Mouse (Mus musculus) CH12.LX (cell line): ENCODE measurements around the gene Glrp1. TPM values are rescaled to one million over a fixed set of nuclear protein-coding genes. Genes with fewer than 3 reads are reported as not detected.

Experiments used
- DNase-seq: peaks from one replicate; pipeline ENCODE4 v3.0.0-alpha.2; 2013; ENCODE audit errors: extremely low read depth
- H3K27ac ChIP-seq: 2 replicates; pipeline ENCODE4 v1.5.1; 2012; ENCODE audit warnings: low read depth, mild to moderate bottlenecking, control low read depth, moderate library complexity; ENCODE audit not compliant: insufficient read depth
- H3K27me3 ChIP-seq: replicated peaks from 2 replicates; pipeline ENCODE3; 2012; ENCODE audit warnings: inconsistent platforms
- H3K36me3 ChIP-seq, 2 experiments: replicated peaks in 1 of 2; 2 replicates each; pipeline versions ENCODE3 to v1.6.1; 2012; ENCODE audit warnings: inconsistent platforms in 1 of 2, low read length in 1 of 2, mild to moderate bottlenecking in 1 of 2, mixed read lengths in 1 of 2, moderate library complexity in 1 of 2; ENCODE audit not compliant: control insufficient read depth in 1 of 2, insufficient read depth in 1 of 2
- H3K4me1 ChIP-seq, 2 experiments: 2 replicates each; pipeline ENCODE4 v1.6.1; 2012; ENCODE audit warnings: inconsistent platforms in 1 of 2, moderate library complexity in 1 of 2; ENCODE audit not compliant: insufficient read depth in 2 of 2, control insufficient read depth in 1 of 2
- H3K4me2 ChIP-seq: 2 replicates; pipeline ENCODE4 v1.6.1; 2012; ENCODE audit warnings: low read depth, mild to moderate bottlenecking, control low read depth; ENCODE audit not compliant: poor library complexity, insufficient read depth, severe bottlenecking
- H3K4me3 ChIP-seq, 3 experiments: fragments of 150-350 bp in 1 of 3; sonication (generic) in 1 of 3; replicated peaks in 1 of 3; 2 replicates each; pipeline versions ENCODE3 to v1.5.1; 2011 to 2012; ENCODE audit warnings: low read depth in 2 of 3, low read length in 2 of 3, mild to moderate bottlenecking in 2 of 3, moderate library complexity in 2 of 3, control low read depth in 1 of 3, improper control_type of control experiment in 1 of 3, inconsistent platforms in 1 of 3, mixed read lengths in 1 of 3; ENCODE audit not compliant: poor library complexity in 1 of 3
- H3K79me2 ChIP-seq: replicated peaks from 2 replicates; pipeline ENCODE4 v1.6.1; 2012; ENCODE audit warnings: mild to moderate bottlenecking, moderate library complexity; ENCODE audit not compliant: control insufficient read depth, poor library complexity, insufficient read depth, severe bottlenecking; ENCODE audit errors: extremely low read depth
- H3K9ac ChIP-seq: 2 replicates; pipeline ENCODE4 v1.6.1; 2012; ENCODE audit warnings: low read depth, mild to moderate bottlenecking, control low read depth, moderate library complexity; ENCODE audit not compliant: insufficient read depth
- H3K9me3 ChIP-seq: replicated peaks from 2 replicates; pipeline ENCODE3; 2012; ENCODE audit warnings: low read length, inconsistent platforms, mixed read lengths
- CHD2 ChIP-seq: IDR thresholded peaks from 2 replicates; pipeline ENCODE4 v1.6.1; 2011; ENCODE audit warnings: low read length, improper control_type of control experiment
- CTCF ChIP-seq, 2 experiments: IDR thresholded peaks in 1 of 2; conservative IDR thresholded peaks in 1 of 2; 2 replicates each; pipeline ENCODE4 v1.5.1; 2011 to 2012; ENCODE audit warnings: low read depth in 2 of 2, low read length in 2 of 2, improper control_type of control experiment in 1 of 2, inconsistent platforms in 1 of 2, mild to moderate bottlenecking in 1 of 2, moderate library complexity in 1 of 2
- EP300 ChIP-seq: IDR thresholded peaks from 2 replicates; pipeline ENCODE4 v1.6.1; 2011; ENCODE audit warnings: low read length, improper control_type of control experiment
- GABPA ChIP-seq: IDR thresholded peaks from 2 replicates; pipeline ENCODE4 v1.6.1; 2012; ENCODE audit warnings: low read depth, low read length, improper control_type of control experiment, inconsistent platforms; ENCODE audit not compliant: insufficient replicate concordance
- HCFC1 ChIP-seq: IDR thresholded peaks from 2 replicates; pipeline ENCODE4 v1.6.1; 2012; ENCODE audit warnings: low read depth, mild to moderate bottlenecking, inconsistent platforms, low read length, improper control_type of control experiment
- IRF4 ChIP-seq: IDR thresholded peaks from 2 replicates; pipeline ENCODE4 v1.6.1; 2014; ENCODE audit warnings: low read depth, mild to moderate bottlenecking, inconsistent platforms, low read length, improper control_type of control experiment
- JUND ChIP-seq: conservative IDR thresholded peaks from 2 replicates; pipeline ENCODE4 v1.6.1; 2011; ENCODE audit warnings: low read depth, low read length, improper control_type of control experiment
- KAT2A ChIP-seq: IDR thresholded peaks from 2 replicates; pipeline ENCODE4 v1.6.1; 2012; ENCODE audit warnings: low read length, improper control_type of control experiment, inconsistent platforms; ENCODE audit not compliant: insufficient replicate concordance
- MAX ChIP-seq: IDR thresholded peaks from 2 replicates; pipeline ENCODE4 v1.6.1; 2011; ENCODE audit warnings: low read length, improper control_type of control experiment
- MAZ ChIP-seq: IDR thresholded peaks from 2 replicates; pipeline ENCODE4 v1.6.1; 2012; ENCODE audit warnings: low read depth, mild to moderate bottlenecking, inconsistent platforms, low read length, improper control_type of control experiment, moderate library complexity
- MEF2A ChIP-seq: IDR thresholded peaks from 2 replicates; pipeline ENCODE4 v1.6.1; 2014; ENCODE audit warnings: low read depth, mild to moderate bottlenecking, inconsistent platforms, low read length, improper control_type of control experiment, borderline replicate concordance
- MXI1 ChIP-seq: IDR thresholded peaks from 2 replicates; pipeline ENCODE4 v1.6.1; 2011; ENCODE audit warnings: mild to moderate bottlenecking, low read depth, low read length, improper control_type of control experiment
- MYC ChIP-seq: IDR thresholded peaks from 2 replicates; pipeline ENCODE4 v1.6.1; 2011; ENCODE audit warnings: low read depth, mild to moderate bottlenecking, improper control_type of control experiment, low read length
- NRF1 ChIP-seq: IDR thresholded peaks from 2 replicates; pipeline ENCODE4 v1.6.1; 2014; ENCODE audit warnings: low read depth, mild to moderate bottlenecking, inconsistent platforms, low read length, improper control_type of control experiment, moderate library complexity
- PAX5 ChIP-seq: IDR thresholded peaks from 2 replicates; pipeline ENCODE4 v1.6.1; 2012; ENCODE audit warnings: low read length, inconsistent platforms, mixed read lengths
- POLR2A ChIP-seq: IDR thresholded peaks from 2 replicates; pipeline ENCODE4 v1.6.1; 2011; ENCODE audit warnings: low read depth, mild to moderate bottlenecking, improper control_type of control experiment, low read length
- RCOR1 ChIP-seq: conservative IDR thresholded peaks from 2 replicates; pipeline ENCODE4 v1.6.1; 2012; ENCODE audit warnings: low read depth, mild to moderate bottlenecking, inconsistent platforms, low read length, improper control_type of control experiment
- SIN3A ChIP-seq: IDR thresholded peaks from 2 replicates; pipeline ENCODE4 v1.6.1; 2012; ENCODE audit warnings: low read length, improper control_type of control experiment, inconsistent platforms
- SMC3 ChIP-seq: IDR thresholded peaks from 2 replicates; pipeline ENCODE4 v1.6.1; 2011; ENCODE audit warnings: low read depth, low read length, improper control_type of control experiment
- TCF12 ChIP-seq: IDR thresholded peaks from 2 replicates; pipeline ENCODE4 v1.6.1; 2014; ENCODE audit warnings: low read depth, mild to moderate bottlenecking, inconsistent platforms, low read length, improper control_type of control experiment
- USF1 ChIP-seq: IDR thresholded peaks from 2 replicates; pipeline ENCODE4 v1.6.1; 2014; ENCODE audit warnings: low read depth, mild to moderate bottlenecking, inconsistent platforms, low read length, improper control_type of control experiment
- dilution Hi-C: fragments of 300-500 bp; cut with MboI; formaldehyde crosslinking; loops from 2 replicates; pipeline ENCODE4 v1.14.3; 2020; ENCODE audit warnings: low sequenced_read_pairs; ENCODE audit not compliant: extremely low pct_unique_long_range_greater_than_20kb, extremely low pct_ligation_motif_present
- in situ Hi-C: fragments of 300-500 bp; cut with MboI; formaldehyde crosslinking; loops from 3 replicates; pipeline ENCODE4 v1.14.3; 2019; ENCODE audit warnings: low sequenced_read_pairs, low pct_ligation_motif_present, low pct_unique_long_range_greater_than_20kb, mixed read lengths
- polyA plus RNA-seq: library from polyadenylated mRNA; unstranded; fragments of >175 nt; gene quantifications from 2 replicates; pipeline ENCODE4 v1.2.1, GENCODE M21; 2012; ENCODE audit warnings: low read depth; ENCODE audit not compliant: insufficient read length
- total RNA-seq, 2 experiments: library from RNA; depleted of rRNA; stranded (reverse); fragments of 300-350 nt in 1 of 2; fragments of >200 nt in 1 of 2; gene quantifications; 2 replicates each; pipeline ENCODE4 v1.2.3; 2012 to 2014

Glrp1 gene
- total and polyA plus RNA-seq, 3 experiments = 6.3 to 11.7 (median 9.3) TPM

GRCm38 (mm10) chr1:88472258-88472657, 37.6 kb downstream of the Glrp1 start:
- H3K4me1 ChIP-seq = peaks cover 0 to 6% of the 10 kb centered on the region in 2 experiments; a peak in 2 of 4 replicates
- H3K9me3 ChIP-seq = peaks cover 59% of the 10 kb centered on the region
- dilution Hi-C loops (no loop called here), in situ Hi-C loops (loop anchor here (10.0 kb wide), 1 partner anchor 173 kb away; no protein-coding TSS in a partner anchor)
- H3K9ac ChIP-seq = no peak overlapping the region
- H3K36me3 ChIP-seq = no peaks in the 10 kb centered on the region
- TF ChIP-seq MAZ (no peak), MYC (no peak), MAX (no peak), EP300 (no peak), MXI1 (no peak), KAT2A (no peak), RCOR1 (no peak), MEF2A (no peak), IRF4 (no peak), GABPA (no peak), NRF1 (no peak), USF1 (no peak), CHD2 (no peak), TCF12 (no peak), JUND (no peak), SMC3 (no peak)
- no peaks in the 10 kb centered on the region for H3K79me2 ChIP-seq
- H3K27ac ChIP-seq = no peak overlapping the region
- no peaks in the 10 kb centered on the region for H3K27me3 ChIP-seq
- DNase-seq = no peak
- no peak overlapping the region for H3K4me3 ChIP-seq
- H3K4me2 ChIP-seq = no peak overlapping the region

- Histone ChIP-seq H3K27ac (no peak overlapping the region), H3K4me1 (peaks cover 0 to 7% of the 10 kb centered on the region in 2 experiments; a peak in 2 of 4 replicates), H3K27me3 (no peaks in the 10 kb centered on the region), H3K4me2 (no peak overlapping the region), H3K36me3 (no peaks in the 10 kb centered on the region), H3K79me2 (no peaks in the 10 kb centered on the region), H3K4me3 (no peak overlapping the region), H3K9me3 (peaks cover 53% of the 10 kb centered on the region), H3K9ac (no peak overlapping the region)
- TF ChIP-seq HCFC1 = no peak
- no peak for TF ChIP-seq SIN3A
- TF ChIP-seq NRF1 = no peak
- TF ChIP-seq PAX5 = no peak
- no peak for TF ChIP-seq CTCF (conservative IDR thresholded peaks at IDR 0.05 in 1 of 2, IDR thresholded peaks at IDR 0.05 in 1 of 2; ENCODE audit: low read depth in 2 of 2, low read length in 2 of 2)
- TF ChIP-seq KAT2A = no peak
- TF ChIP-seq USF1 = no peak
- no peak for TF ChIP-seq POLR2A
- dilution Hi-C loops (no loop called here), in situ Hi-C loops (loop anchor here (10.0 kb wide), 1 partner anchor 175 kb away; no protein-coding TSS in a partner anchor)
- DNase-seq = no peak
Measured at GRCm38 (mm10) chr1:88469746-88470145, 40.1 kb downstream of the Glrp1 start.
